Comparison of ENCODE assay signal across 9 mouse cellular contexts in the genomic region with DNA sequence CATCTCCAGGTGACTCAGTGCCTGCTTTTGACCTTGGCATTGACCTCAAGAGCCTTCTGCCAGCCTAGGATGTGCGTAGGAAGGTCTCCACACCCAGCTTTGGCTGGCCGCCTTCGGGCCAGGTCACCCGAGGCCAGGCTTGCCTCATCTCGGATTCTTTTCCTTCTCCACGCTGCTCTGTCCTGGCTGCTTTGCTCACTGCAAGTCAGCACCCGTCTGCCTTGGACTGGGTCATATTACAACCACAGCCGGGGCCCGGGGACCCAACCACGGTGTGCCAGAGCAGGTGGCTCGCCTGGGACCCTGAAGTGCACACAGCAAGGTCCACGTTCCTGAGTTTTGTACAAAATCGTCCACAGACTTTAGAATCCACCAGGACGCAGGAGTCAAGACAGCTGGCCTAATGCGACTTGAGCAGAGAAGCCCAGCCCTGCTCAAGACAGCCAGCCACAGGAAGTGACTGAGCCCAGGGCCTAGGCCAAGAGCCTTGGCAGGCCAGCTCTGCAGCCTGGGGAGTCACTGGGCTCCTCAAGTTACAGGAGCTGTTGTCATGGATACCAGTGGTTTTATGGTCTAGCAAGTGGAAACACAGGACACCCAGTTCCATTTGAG.
A peak's percentile ranks its signal among the peaks of the same experiment; 100 is the strongest.
DNase-seq lines count a peak whose midpoint lies in the region; ATAC-seq and TF ChIP-seq lines count a peak whose summit lies in the region.
"Had no signal": no experiment of that assay in that cellular context is flagged by ENCODE, and none has a peak within 500 bp of the region (broad histone marks: within the 10 kb centered on the region; RNA-seq: fewer than 3 reads in every experiment).

No protein-coding gene starts in this region.

- peak; percentile 31; the same call in 1 of the 2 replicates for ATAC-seq in frontal cortex, adult (ENCODE audit: low TSS enrichment)
- peak; percentile 25; the same call in 1 of the 2 replicates for ATAC-seq in intestine, postnatal 0 days
- no peak for ATAC-seq in midbrain, embryonic 13.5 days

- H3K27ac ChIP-seq in intestine, postnatal 0 days (ENCODE audit: low read depth, low read length): no peak overlapping the region; the same call in 1 of the 2 replicates
- no peak overlapping the region for H3K27ac ChIP-seq in midbrain, embryonic 13.5 days
- H3K27ac ChIP-seq: liver, embryonic 15.5 days had no signal

- no peaks in the 10 kb centered on the region for H3K36me3 ChIP-seq in intestine, postnatal 0 days (ENCODE audit: control insufficient read depth, insufficient read depth)
- H3K36me3 ChIP-seq in midbrain, embryonic 13.5 days: no peaks in the 10 kb centered on the region
- H3K36me3 ChIP-seq: liver, embryonic 15.5 days had no signal

- H3K27me3 ChIP-seq in intestine, postnatal 0 days (replicated peaks; ENCODE audit: control insufficient read depth, insufficient read depth, low read length): 0 out of 2 replicates have a peak, but pooled peaks cover 3% of the 10 kb centered on the region
- H3K27me3 ChIP-seq in midbrain, embryonic 13.5 days: no peaks in the 10 kb centered on the region
- H3K27me3 ChIP-seq: liver, embryonic 15.5 days had no signal

- no peaks in the 10 kb centered on the region for H3K4me1 ChIP-seq in intestine, postnatal 0 days (replicated peaks; ENCODE audit: control insufficient read depth, insufficient read depth, low read length)
- H3K4me1 ChIP-seq in midbrain, embryonic 13.5 days (replicated peaks): peaks cover 7% of the 10 kb centered on the region

- H3K9me3 ChIP-seq in intestine, postnatal 0 days (ENCODE audit: control insufficient read depth): no peaks in the 10 kb centered on the region
- no peaks in the 10 kb centered on the region for H3K9me3 ChIP-seq in midbrain, embryonic 13.5 days
- H3K9me3 ChIP-seq: liver, embryonic 15.5 days had no signal

- TF ChIP-seq CTCF in intestine, postnatal 0 days (IDR thresholded peaks at IDR 0.05; ENCODE audit: low read depth): no peak

- WGBS in intestine, postnatal 0 days: 34% methylated on average over 15 of the region's 15 CpGs
- WGBS in midbrain, embryonic 13.5 days: 54% methylated on average over 15 of the region's 15 CpGs

- no peak overlapping the region for H3K9ac ChIP-seq in intestine, postnatal 0 days (ENCODE audit: low read depth, low read length)
- no peak overlapping the region for H3K9ac ChIP-seq in midbrain, embryonic 13.5 days (replicated peaks)
- H3K9ac ChIP-seq: liver, embryonic 15.5 days had no signal

- no peak for DNase-seq in frontal cortex, adult 2 months (ENCODE audit: extremely low spot score in 1 of 2, low spot score in 1 of 2)
- peak; percentile 31 for DNase-seq in cerebellum, adult 9-11 months
- DNase-seq in gonadal fat pad, adult 2 months (ENCODE audit: low read depth): peak; percentile 17
- DNase-seq in lung, postnatal 25 days (ENCODE audit: low spot score): peak; percentile 68
- DNase-seq in urinary bladder, postnatal 4 days (ENCODE audit: low spot score in 2 of 2): peak; percentile 78 to 81

- H3K4me2 ChIP-seq in intestine, postnatal 0 days (replicated peaks; ENCODE audit: low read depth): no peak overlapping the region
- no peak overlapping the region for H3K4me2 ChIP-seq in midbrain, embryonic 13.5 days (replicated peaks)
- H3K4me2 ChIP-seq: liver, embryonic 15.5 days had no signal

- no peak overlapping the region for H3K4me3 ChIP-seq in intestine, postnatal 0 days (ENCODE audit: low read depth, low read length)
- no peak overlapping the region for H3K4me3 ChIP-seq in midbrain, embryonic 13.5 days (replicated peaks)
- H3K4me3 ChIP-seq: liver, embryonic 15.5 days had no signal

Comparison
In these comparisons a context has a peak if more than half of its experiments do, and no peak if none do; other contexts are left out.
1. DNase-seq: peak in cerebellum, adult 9-11 months (single experiment), gonadal fat pad, adult 2 months (single experiment), lung, postnatal 25 days (single experiment) and urinary bladder, postnatal 4 days (2 of 2); none in frontal cortex, adult 2 months (0 of 2).